Mouse (Mus musculus) embryonic facial prominence, embryonic 13.5 days (tissue): ENCODE results near the gene Golim4. TPM values are rescaled to one million over a fixed set of nuclear protein-coding genes. Genes with fewer than 3 reads are reported as not detected.
"Not testable (repeated sequence)": the region's sequence is repeated elsewhere in the genome, so short reads cannot be mapped to it uniquely, and the experiment has no call there.

Source experiments
- ATAC-seq: fragments of 200-750 bp; cut with Nextera tagmentation; 2 replicates; pipeline ENCODE4 v1.8.0; 2017; ENCODE audit warnings: low read depth; ENCODE audit not compliant: insufficient number of reproducible peaks, insufficient read depth, low FRiP score, low TSS enrichment
- H3K27ac ChIP-seq: fragments of 300-500 bp; sonication (generic); 2 replicates; pipeline ENCODE4 v1.5.1; 2015; ENCODE audit warnings: moderate library complexity, mild to moderate bottlenecking, inconsistent platforms
- H3K27me3 ChIP-seq: fragments of 300-500 bp; sonication (generic); 2 replicates; pipeline ENCODE4 v1.6.1; 2015; ENCODE audit warnings: mild to moderate bottlenecking, inconsistent platforms
- H3K36me3 ChIP-seq: fragments of 300-500 bp; sonication (generic); 2 replicates; pipeline ENCODE4 v1.6.1; 2015; ENCODE audit warnings: mild to moderate bottlenecking, inconsistent platforms
- H3K4me1 ChIP-seq: fragments of 300-500 bp; sonication (generic); 2 replicates; pipeline ENCODE4 v1.6.1; 2015; ENCODE audit warnings: inconsistent platforms
- H3K4me2 ChIP-seq: fragments of 300-500 bp; sonication (generic); 2 replicates; pipeline ENCODE4 v1.6.1; 2015; ENCODE audit warnings: moderate library complexity, mild to moderate bottlenecking, inconsistent platforms
- H3K4me3 ChIP-seq: fragments of 300-500 bp; sonication (generic); 2 replicates; pipeline ENCODE4 v1.5.1; 2015; ENCODE audit warnings: mild to moderate bottlenecking, inconsistent platforms
- H3K9ac ChIP-seq: fragments of 300-500 bp; sonication (generic); 2 replicates; pipeline ENCODE4 v1.6.1; 2015; ENCODE audit warnings: mild to moderate bottlenecking, inconsistent platforms
- H3K9me3 ChIP-seq: fragments of 300-500 bp; sonication (generic); 2 replicates; pipeline ENCODE4 v1.6.1; 2016; ENCODE audit warnings: inconsistent platforms
- WGBS: fragments of 180-500 bp; shearing (Covaris S2); methylation state at CpG from one replicate; pipeline ENCODE4 v1.1.7; 2015; ENCODE audit warnings: mixed read lengths; 5-methylcytosine and 5-hydroxymethylcytosine counted together
- polyA plus RNA-seq: library from polyadenylated mRNA; unstranded; fragments of >200 nt; fragmentation: Nextera tagmentation; extraction: Ambion mirVana; gene quantifications from 2 replicates; pipeline ENCODE4 v1.2.1, GENCODE M21; 2015

Golim4 gene
- polyA plus RNA-seq: 54.0 and 64.1 TPM in 2 replicates

DNA sequence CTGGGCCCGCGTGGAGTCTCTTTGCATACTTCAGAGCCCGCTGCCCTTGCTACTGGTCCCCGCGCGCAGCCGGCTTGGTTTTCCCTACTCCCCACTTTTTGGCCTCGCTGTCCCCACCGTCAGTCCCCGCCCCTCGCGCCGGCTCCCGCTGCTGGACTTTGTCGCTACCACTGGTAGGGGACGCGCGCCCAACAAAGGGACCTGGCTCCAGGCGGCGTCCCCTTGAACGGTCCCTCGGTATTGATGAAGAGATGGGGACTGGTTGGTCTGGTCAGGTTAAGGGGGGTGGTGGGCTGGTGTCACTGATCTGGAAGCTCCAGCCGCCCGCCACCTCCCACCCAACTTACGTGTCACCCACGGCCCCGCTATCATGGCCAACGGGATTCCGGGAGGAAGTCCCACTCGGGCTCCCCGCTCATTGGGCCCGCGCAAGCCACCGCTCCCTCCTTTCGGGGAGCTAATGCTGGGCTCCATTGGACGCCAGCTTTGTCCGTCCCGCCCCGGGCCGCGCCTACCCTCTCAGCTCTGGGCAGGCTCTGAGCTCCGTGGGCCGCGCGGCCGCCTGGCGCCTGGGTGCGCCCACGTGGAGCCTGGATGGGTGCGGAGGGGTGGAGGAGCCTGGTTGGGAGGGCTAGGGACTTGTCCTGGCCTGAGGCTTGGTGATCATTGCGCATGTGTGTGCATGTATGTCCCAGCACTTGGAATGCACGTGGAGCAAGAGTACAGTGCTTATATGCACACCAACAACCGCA is at the start of gene Golim4:
Gene Golim4, minus strand, starts transcription at position 399 of the 752 bp plus-strand sequence.
- H3K27ac ChIP-seq: peak within 1 kb of the TSS; percentile 86
- H3K4me2 ChIP-seq: peak within 1 kb of the TSS; percentile 89
- peaks cover 36% of the 10 kb centered on the region for H3K4me1 ChIP-seq
- H3K36me3 ChIP-seq: no peaks in the 10 kb centered on the region
- H3K4me3 ChIP-seq: peak within 1 kb of the TSS; percentile 80
- no peaks in the 10 kb centered on the region for H3K9me3 ChIP-seq
- under 1% methylated on average over 53 of the region's 53 CpGs for WGBS
- H3K27me3 ChIP-seq: no peaks in the 10 kb centered on the region
- ATAC-seq: peak; percentile 99
- H3K9ac ChIP-seq: peak within 1 kb of the TSS; percentile 86

DNA sequence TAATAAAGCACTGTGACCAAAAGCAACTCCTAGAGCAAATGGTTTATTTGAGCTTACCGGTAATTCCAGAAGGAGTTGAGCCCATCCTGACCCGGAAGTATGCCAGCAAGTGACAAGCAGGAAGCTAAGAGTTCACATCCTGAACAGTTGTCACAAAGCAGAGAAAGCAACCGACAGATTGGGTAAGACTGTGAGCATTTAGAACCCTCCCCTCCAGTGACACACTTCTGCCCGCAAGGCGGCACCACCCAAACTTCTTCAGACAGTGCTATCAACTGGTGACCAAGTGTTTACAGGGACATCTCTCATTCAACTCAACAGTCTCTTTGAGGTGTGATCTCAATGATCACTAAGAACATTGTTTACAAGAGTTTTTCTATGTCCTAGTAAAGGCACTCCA is 48.9 kb upstream of the Golim4 start:
- Histone ChIP-seq H3K27ac (no peak overlapping the region), H3K4me2 (no peak overlapping the region), H3K36me3 (no peaks in the 10 kb centered on the region), H3K4me1 (no peaks in the 10 kb centered on the region), H3K9ac (no peak overlapping the region), H3K4me3 (no peak overlapping the region), H3K9me3 (0 out of 2 replicates have a peak, but pooled peaks cover 3% of the 10 kb centered on the region), H3K27me3 (no peaks in the 10 kb centered on the region)
- WGBS: 80% methylated on average over 5 of the region's 5 CpGs
- ATAC-seq: no peak

DNA sequence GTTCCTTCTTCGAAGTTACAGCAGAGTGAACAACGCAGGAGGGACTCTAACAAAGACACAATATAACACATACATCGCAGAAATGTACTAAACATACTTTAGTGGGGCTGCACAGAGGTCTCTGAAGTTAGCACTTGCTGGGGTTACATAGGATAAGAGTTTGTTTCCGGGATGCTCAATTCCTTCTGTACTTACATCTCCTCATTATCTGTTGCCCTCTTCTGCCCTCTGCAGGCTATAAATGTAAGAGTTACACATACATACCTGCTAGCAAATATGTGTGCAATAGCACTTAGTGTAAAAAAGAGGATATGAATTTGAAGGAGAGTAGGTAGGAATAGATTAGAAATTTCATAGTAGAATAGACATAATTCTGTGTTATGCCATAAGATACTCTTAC is 44.4 kb upstream of the Golim4 start:
- no peaks in the 10 kb centered on the region for H3K36me3 ChIP-seq
- no peak overlapping the region for H3K4me2 ChIP-seq
- 0 out of 2 replicates have a peak, but pooled peaks cover 3% of the 10 kb centered on the region for H3K9me3 ChIP-seq
- WGBS: 52% methylated on average over 4 of the region's 4 CpGs
- no peak overlapping the region for H3K9ac ChIP-seq
- no peaks in the 10 kb centered on the region for H3K4me1 ChIP-seq
- no peak overlapping the region for H3K4me3 ChIP-seq
- H3K27me3 ChIP-seq: no peaks in the 10 kb centered on the region
- H3K27ac ChIP-seq: no peak overlapping the region
- no peak for ATAC-seq

DNA sequence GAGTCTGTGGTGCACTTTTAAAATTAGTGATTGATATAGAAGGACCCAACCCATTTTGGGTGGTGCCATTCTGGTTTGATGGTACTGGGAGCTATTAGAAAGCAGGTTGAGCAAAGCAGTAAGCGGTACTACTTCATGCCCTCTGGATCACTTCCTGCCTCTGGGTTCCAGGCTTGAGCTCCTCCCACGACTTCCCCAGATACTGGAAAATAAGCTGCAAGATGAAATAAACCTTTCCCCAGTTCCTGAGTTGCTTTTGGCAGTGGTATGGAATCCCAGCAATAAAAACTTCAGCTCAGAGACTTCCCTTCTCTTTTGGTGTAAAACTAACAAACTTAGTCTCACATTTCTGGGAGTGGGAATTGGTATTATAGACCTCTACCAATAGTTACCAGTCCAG is 43.7 kb upstream of the Golim4 start:
- Histone ChIP-seq H3K36me3 (no peaks in the 10 kb centered on the region), H3K4me3 (no peak overlapping the region), H3K4me2 (no peak overlapping the region), H3K9me3 (0 out of 2 replicates have a peak, but pooled peaks cover 3% of the 10 kb centered on the region), H3K4me1 (no peaks in the 10 kb centered on the region), H3K27ac (no peak overlapping the region), H3K27me3 (no peaks in the 10 kb centered on the region), H3K9ac (no peak overlapping the region)
- ATAC-seq: no peak
- WGBS: 56% methylated on average over 2 of the region's 2 CpGs

DNA sequence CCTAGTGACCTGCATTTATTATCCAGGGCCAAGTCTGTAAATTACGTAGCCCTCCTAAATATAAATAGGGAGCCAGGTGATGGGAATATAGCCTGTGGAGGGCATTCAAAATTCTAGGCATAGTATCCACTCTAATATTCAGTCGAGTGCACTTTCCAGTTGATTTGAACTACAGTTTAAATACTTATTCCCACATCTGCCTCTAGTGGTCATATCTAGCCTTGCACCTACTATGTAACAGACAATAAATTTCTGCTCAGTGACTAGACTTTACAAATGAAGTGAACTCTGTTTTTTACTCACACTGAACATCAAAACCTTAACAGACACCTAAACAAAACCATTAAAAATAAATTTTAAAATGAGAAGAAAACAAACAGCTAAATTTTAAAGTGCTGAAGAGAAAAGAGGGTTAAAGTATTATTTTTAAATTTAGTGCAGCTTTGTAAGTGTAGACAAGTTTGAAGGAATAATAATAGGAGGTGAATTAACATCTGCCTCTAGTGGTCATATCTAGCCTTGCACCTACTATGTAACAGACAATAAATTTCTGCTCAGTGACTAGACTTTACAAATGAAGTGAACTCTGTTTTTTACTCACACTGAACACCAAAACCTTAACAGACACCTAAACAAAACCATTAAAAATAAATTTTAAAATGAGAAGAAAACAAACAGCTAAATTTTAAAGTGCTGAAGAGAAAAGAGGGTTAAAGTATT is 24.4 kb upstream of the Golim4 start:
- H3K9ac ChIP-seq, H3K36me3 ChIP-seq, H3K4me2 ChIP-seq, H3K9me3 ChIP-seq, H3K27ac ChIP-seq, H3K4me1 ChIP-seq, H3K27me3 ChIP-seq, ATAC-seq, H3K4me3 ChIP-seq: not testable (repeated sequence)
- 84% methylated on average over 2 of the region's 2 CpGs for WGBS

DNA sequence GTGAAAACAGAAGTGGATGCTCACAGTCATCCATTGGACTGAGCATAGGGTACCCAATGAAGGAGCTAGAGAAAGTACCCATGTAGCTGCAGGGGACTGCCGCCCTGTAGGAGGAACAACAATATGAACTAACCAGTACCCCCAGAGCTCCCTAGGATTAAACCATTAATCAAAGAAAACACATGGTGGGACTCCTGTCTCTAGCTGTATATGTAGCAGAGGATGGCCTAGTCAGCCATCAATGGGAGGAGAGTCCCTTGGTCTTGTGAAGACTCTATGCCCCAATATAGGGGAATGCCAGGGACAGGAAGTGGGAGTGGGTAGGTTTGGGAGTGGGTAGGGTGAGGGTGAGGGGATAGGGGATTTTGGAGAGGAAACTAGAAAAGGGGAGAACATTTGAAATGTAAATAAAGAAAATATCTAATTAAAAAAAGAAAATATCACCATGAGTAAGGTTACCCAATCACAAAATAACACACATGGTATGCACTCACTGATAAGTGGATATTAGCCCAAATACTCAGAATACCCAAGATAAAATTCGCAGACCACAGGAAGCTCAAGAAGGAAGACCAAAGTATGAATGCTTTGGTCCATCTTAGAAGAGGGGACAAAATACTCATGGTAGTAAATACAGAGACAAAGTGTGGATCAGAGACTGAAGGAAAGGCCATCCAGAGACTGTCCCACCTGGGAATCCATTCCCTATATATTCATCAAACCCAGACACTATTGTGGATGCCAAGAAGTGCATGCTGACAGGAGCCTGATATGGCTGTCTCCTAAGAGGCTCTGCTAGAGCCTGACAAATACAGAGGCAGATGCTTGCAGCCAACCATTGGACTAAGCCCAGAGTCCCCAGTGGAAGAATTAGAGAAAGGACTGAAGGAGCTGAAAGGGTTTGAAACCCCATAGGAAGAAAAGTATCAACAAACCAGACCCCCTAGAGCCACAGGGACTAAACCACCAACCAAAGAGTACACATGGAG is 6.3 kb upstream of the Golim4 start:
- ATAC-seq, H3K9me3 ChIP-seq, H3K27ac ChIP-seq, H3K4me3 ChIP-seq, H3K9ac ChIP-seq, H3K36me3 ChIP-seq, H3K4me1 ChIP-seq, H3K27me3 ChIP-seq, H3K4me2 ChIP-seq: not testable (repeated sequence)
- 89% methylated on average over 2 of the region's 2 CpGs for WGBS

DNA sequence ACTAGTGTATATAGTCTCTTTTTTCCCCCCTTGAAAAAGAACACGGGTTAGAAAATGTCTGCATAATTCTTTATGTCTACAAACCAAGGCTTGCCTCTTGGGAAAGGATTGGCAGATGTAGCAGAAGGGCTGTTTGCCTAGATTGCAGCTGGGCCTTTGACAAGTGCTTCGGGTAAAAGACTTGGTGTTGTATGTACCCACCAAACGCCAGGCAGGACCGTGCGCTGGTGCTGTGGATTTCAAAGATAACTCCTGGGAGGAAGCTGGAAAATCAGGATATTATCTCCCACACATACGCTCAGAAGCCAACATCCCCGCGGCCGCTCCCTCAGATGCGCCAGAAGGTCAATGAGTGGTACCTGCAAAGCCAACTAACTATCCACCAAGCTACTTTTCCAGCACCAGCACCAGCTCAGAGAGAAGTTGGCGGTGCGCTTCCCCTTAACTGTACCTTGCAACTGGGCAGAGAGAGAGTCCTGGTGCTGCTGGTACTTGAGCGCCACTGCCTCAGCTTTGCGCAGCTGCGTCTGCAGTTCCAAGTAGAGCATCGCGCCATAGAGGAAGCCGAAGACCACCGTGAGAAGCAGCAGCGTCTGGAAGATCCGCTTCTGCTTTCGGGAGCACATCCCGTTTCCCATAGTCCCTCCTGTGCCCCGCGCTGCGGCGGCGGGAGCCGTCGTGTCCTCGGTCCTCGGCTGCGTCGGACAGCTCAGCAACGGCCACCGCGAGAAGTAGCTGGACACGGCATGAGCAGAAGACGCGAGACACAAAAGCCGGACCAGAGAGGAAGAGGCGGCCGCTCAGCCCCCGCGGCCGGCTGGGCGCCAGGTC is 873 bp downstream of the Golim4 start:
- Histone ChIP-seq H3K4me1 (peaks cover 36% of the 10 kb centered on the region), H3K27me3 (no peaks in the 10 kb centered on the region), H3K27ac (peak overlapping the region; percentile 86), H3K36me3 (no peaks in the 10 kb centered on the region), H3K4me3 (peak overlapping the region; percentile 80), H3K9ac (peak overlapping the region; percentile 86), H3K9me3 (no peaks in the 10 kb centered on the region), H3K4me2 (peak overlapping the region; percentile 89)
- ATAC-seq: peak; percentile 24; the same call in 1 of the 2 replicates
- WGBS: 2% methylated on average over 47 of the region's 47 CpGs

DNA sequence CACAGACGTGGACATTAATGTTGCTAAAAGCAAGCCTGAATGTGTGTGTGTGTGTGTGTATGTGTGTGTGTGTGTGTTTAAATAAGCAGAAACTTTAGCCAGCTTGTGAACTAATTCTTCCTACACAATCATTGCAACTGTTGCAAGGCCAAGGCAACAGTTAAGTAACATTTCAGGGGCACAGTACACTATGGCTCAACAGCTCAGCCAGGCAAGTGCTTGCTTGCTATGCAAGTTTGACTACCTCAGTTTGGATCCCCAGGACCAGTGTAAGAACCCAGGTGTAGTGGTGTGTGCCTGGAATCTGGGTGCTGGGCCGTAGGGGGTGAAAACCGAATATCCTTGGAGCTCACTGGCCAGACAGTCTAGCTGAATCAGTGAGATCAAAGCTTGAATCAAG is 2.6 kb downstream of the Golim4 start:
- H3K9ac ChIP-seq: peak overlapping the region; percentile 52
- H3K27me3 ChIP-seq: no peaks in the 10 kb centered on the region
- no peaks in the 10 kb centered on the region for H3K9me3 ChIP-seq
- 29% methylated on average over 3 of the region's 3 CpGs for WGBS
- peak overlapping the region; percentile 89 for H3K4me2 ChIP-seq
- peak overlapping the region; percentile 80 for H3K4me3 ChIP-seq
- H3K36me3 ChIP-seq: no peaks in the 10 kb centered on the region
- H3K27ac ChIP-seq: no peak overlapping the region
- ATAC-seq: no peak
- peaks cover 36% of the 10 kb centered on the region for H3K4me1 ChIP-seq

DNA sequence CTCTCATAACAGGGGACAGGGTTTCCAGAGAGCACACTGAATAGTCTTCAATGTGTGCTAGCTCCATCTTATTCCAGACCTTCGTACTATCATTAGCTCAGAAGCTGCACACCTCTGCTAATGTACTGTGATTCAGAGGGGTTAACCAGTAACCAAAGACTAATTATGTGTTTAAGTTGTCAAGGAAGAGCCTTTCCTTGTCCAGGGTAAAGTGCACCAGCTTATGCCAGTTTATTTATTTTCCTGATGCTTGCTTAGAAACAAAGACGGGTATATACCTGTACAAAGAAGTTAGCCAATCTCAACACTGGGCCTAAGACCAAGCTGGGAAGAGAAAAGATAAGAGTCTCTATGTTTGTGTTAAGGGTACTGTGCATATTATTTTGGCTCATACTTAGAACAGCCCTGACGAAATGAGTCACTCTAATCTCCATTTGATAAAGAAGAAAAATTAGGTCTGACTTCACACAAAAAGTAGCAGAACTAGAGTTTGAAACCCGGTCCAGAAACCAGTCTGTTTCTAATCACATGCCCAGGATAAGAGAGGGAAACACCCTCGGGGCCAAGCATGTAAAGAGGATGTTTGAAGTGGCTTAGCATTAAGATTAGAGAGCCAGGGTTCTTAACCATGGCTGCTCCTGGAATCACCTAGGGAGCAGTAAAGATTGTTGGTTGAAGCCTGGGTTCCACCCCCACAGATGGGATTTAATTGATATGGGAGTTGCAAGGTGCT is 4.3 kb downstream of the Golim4 start:
- WGBS: 49% methylated on average over 5 of the region's 5 CpGs
- H3K4me3 ChIP-seq: no peak overlapping the region
- no peak overlapping the region for H3K9ac ChIP-seq
- H3K27ac ChIP-seq: no peak overlapping the region
- H3K9me3 ChIP-seq: no peaks in the 10 kb centered on the region
- no peaks in the 10 kb centered on the region for H3K27me3 ChIP-seq
- H3K36me3 ChIP-seq: no peaks in the 10 kb centered on the region
- no peak for ATAC-seq
- peaks cover 43% of the 10 kb centered on the region for H3K4me1 ChIP-seq
- 0 out of 2 replicates have a peak overlapping the region, but pooled peaks have one; percentile 14 for H3K4me2 ChIP-seq

DNA sequence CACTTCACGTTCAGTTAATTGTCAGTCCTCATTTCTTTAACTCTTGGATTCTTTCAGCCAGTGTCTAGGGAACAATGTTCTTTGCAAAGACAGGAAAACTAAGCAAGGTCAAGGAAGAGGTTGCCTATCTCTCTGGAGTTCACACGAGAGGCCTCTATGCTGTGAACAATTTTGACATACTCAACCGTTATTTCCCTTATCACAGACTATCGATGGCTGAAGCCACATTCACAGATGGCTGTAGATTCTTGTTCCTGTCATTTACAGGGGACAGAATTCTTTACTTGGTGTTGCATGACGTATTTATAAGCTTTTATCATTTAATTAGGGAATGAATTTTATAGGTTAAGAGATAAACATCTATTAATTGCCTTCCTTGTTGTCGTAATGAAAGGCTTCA is 5.9 kb downstream of the Golim4 start:
- Histone ChIP-seq H3K36me3 (peaks cover 6% of the 10 kb centered on the region; the same call in 1 of the 2 replicates), H3K9me3 (no peaks in the 10 kb centered on the region), H3K4me3 (no peak overlapping the region), H3K27me3 (no peaks in the 10 kb centered on the region), H3K9ac (no peak overlapping the region), H3K4me1 (peaks cover 39% of the 10 kb centered on the region), H3K27ac (no peak overlapping the region), H3K4me2 (no peak overlapping the region)
- ATAC-seq: no peak
- 88% methylated on average over 6 of the region's 6 CpGs for WGBS
